Mouse (Mus musculus) brain, embryonic 14.5 days (tissue): ENCODE data around the gene 1700008O03Rik.

ENCODE experiments used
- CTCF ChIP-seq: fragments of 200-500 bp; IDR thresholded peaks from 2 replicates; pipeline ENCODE4 v1.5.1; 2012; ENCODE audit warnings: inconsistent platforms, mild to moderate bottlenecking, moderate library complexity, borderline replicate concordance; ENCODE audit not compliant: insufficient read depth, insufficient read length; ENCODE audit errors: extremely low read depth
- POLR2A ChIP-seq: fragments of 200-500 bp; IDR thresholded peaks from 2 replicates; pipeline ENCODE4 v1.6.1; 2012; ENCODE audit warnings: mild to moderate bottlenecking, inconsistent platforms, borderline replicate concordance; ENCODE audit not compliant: poor library complexity, insufficient read depth, insufficient read length, severe bottlenecking; ENCODE audit errors: extremely low read depth

GRCm38 (mm10) chr7:44375207-44375606 lies 10.4 kb downstream of the 1700008O03Rik start:
- TF ChIP-seq POLR2A (no peak), CTCF (no peak)
